Mouse (Mus musculus) G1E (cell line): ENCODE measurements around the gene Cobl.

Experiments
- CTCF ChIP-seq: IDR thresholded peaks from 2 replicates; pipeline ENCODE4 v1.5.1; 2012; ENCODE audit warnings: low read depth, low read length, inconsistent platforms, mixed read lengths
- GATA1 ChIP-seq: IDR thresholded peaks from 2 replicates; pipeline ENCODE4 v1.6.1; 2012; ENCODE audit warnings: borderline replicate concordance, low read length, inconsistent platforms, mixed read lengths
- POLR2AphosphoS5 ChIP-seq: IDR thresholded peaks from 2 replicates; pipeline ENCODE4 v1.6.1; 2012; ENCODE audit warnings: low read depth, low read length, inconsistent platforms; ENCODE audit not compliant: insufficient replicate concordance
- TAL1 ChIP-seq: conservative IDR thresholded peaks from 2 replicates; pipeline ENCODE4 v1.6.1; 2012; ENCODE audit warnings: low read depth, low read length, inconsistent platforms, mixed read lengths

DNA sequence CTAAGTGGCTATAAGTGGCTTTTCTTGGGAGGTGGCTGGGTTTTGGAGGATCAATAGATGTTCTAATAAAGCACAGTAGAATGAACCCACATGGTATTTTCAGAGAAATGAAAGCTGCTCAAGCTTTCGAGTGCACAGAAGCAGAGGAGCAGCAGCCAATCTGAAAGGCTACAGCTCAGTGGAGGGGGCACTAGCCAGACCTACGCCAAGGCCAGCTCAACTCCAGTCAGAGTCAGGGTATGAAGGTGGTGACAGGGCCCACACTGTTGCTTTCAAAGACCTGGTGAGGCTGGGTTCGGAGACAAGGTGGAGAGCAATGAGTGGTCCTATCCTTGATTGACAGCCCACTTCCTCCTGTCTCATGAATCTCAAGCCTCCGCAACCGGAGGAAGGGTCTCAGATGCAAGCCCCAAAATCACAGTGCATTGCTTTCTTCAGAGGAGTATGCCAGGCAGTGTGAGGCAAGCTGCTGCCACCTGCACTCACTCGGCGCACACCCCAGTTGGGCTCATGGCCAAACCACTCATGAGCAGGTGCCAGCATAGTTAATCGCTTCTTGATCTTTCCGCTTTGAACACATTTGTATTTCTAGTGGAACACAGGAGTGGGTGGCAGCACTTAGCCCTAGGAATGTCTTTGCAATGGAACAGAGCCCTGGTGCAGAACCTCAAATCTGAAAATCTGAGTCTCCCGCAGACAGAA, 232.6 kb downstream of the Cobl start:
- TF ChIP-seq CTCF (no peak), POLR2AphosphoS5 (no peak), TAL1 (no peak), GATA1 (no peak)
